Mouse (Mus musculus): ENCODE measurements at regions not wholly inside any gene's neighbourhood (a gene's known extent, or its start where the extent isn't known, plus 50 kb on each side); places are given as distances from the start of the nearest gene placed in this dataset.
A peak's percentile ranks its signal among the peaks of the same experiment; 100 is the strongest.
"Not testable (repeated sequence)": the region's sequence is repeated elsewhere in the genome, so short reads cannot be mapped to it uniquely, and the experiment has no call there.

- no peak for DNase-seq
Measured at GRCm38 (mm10) chr11:121894801-121895200, 64.8 kb downstream of the Ptchd3 start.

DNA sequence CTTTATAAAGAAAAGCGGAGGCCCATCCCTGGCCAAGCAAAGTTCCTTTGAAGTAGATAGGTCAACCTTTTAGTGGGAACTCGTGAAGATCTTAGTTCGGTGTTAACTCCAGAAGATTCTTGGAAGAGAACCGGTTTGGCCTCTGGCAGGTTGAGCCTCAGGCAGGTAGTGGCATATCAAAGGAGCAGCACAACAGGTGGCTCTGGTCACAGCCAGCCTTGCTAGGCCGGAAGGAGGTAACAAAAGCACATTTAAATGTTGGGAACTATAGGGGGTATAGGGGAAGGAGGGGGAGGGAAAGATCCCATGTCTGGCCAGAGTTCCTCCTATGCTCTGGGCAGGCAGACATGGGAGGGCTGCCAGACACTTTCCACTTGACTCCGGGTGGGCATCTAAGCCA is 74.3 kb downstream of the Ptchd3 start:
- DNase-seq: not testable (repeated sequence)

DNA sequence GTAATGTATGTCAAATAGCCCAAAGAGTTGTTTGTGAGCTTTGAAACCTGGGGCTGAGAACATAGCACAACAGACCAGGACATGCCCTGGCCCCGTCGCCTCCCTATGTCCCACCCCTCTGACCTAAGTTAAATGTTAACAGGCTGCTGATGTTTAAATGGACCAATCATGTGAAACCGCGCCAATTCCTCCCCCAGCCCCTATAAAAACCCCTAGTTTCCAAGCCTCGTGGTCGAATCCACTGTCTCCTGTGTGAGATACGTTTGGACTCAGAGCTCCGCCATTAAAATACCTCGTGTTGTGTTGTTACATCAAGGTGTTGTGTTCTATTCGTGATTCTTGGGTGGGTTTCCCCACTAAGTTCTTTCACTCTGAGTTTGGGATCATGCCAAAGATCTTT is 94.6 kb downstream of the Ptchd3 start:
- not testable (repeated sequence) for DNase-seq

GRCm38 (mm10) chr11:121925043-121925442 is 95.0 kb downstream of the Ptchd3 start:
- DNase-seq: not testable (repeated sequence)

- DNase-seq: peak; percentile 11
Measured at GRCm38 (mm10) chr11:121951726-121952125, 121.7 kb downstream of the Ptchd3 start.

DNA sequence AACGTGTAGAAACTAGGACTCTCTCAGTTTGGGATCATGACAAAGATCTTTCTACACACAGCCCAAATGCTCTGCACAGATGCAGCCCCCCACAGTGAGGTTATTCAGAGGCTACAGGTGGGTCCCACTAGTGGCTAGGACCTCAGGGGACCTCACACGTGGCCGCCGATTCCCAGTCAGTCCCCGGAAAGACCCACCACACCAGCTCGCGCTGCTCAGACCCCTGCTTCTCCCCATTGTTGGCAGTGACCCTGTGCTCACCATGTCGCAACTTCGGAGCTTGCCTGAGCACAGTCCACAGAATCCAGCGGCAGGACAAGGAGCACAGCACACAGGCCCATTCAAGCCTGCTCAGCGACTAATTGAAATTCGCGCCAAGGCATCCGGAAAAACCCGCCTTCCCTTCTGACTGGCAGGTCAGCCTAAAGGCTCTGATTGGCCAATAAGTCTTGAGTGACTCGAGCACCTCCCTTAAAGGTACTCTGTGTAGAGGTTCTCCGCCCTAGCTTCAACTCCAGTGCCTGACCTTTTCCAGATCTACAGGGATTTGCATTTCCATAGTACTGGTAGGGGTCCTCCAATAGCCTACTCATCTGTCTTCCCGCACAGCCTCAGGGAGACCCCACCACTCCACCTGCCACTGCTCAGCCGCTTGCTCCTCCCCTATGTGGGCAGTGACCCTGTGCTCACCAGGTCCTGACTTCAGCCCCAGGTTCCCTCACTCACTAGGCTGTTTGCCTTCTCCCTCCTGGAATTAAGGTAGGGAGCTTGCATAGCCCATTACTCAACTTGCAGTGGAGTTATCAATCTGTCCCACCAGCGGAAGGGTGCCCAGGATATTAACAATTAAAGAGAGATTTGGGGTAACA is 126.6 kb downstream of the Ptchd3 start:
- peak; percentile 14 for DNase-seq

- DNase-seq: not testable (repeated sequence)
Measured at GRCm38 (mm10) chr11:121958735-121959134, 128.7 kb downstream of the Ptchd3 start.

DNA sequence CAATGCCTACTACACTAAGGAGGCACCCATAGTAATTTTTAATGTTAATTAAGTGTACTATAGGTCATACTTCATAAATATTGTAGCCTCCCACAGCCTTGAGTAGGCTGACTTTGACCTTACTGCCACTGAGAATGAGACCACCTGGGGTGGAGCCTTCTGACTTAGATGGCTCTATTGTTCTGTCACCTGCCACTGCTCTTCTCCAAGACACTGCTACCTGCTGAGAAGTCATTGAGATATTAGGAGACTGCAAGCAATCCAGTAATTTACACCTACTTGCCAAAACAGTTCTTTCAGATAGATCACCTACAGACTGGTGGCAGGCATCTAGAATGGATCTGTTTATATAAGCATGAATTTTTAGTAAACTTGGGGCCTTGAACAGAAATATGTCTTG is 134.1 kb downstream of the Ptchd3 start:
- not testable (repeated sequence) for DNase-seq

GRCm38 (mm10) chr11:121965911-121966310 is 135.9 kb downstream of the Ptchd3 start:
- DNase-seq: peak; percentile 6

Measured in adrenal gland, postnatal 14 days (tissue).